Mouse (Mus musculus) natural killer cell, adult 2 months (primary cell): ENCODE results near the gene Ppm1m.
"Not testable (repeated sequence)": the region's sequence is repeated elsewhere in the genome, so short reads cannot be mapped to it uniquely, and the experiment has no call there.

Experiments used
- DNase-seq, 2 experiments: peaks; one replicate each; pipeline ENCODE4 v3.0.0; 2022; ENCODE audit warnings: low spot score in 2 of 2

Ppm1m gene

GRCm38 (mm10) chr9:106193930-106194807 lies 5.4 kb downstream of the Ppm1m start:
- DNase-seq, result no peak

DNA sequence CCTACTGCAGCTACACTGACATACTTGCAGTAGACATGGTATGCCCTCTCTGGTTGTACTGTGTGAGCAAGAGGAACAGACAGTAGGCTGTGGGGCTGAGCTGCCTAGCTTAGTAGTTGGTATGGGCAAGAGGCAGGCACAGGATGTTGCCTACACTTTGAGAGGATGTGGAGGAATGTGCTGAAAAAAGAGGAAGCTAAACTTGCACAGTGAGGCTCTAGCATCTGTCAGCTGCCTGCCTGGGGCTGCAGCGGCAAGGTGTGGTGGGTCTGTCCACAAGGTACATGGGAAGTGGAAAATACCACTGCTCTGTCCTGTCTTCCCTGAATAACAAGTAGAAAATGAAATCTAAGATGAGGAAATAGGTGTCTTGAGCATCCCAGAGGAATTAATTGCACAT lies 6.5 kb downstream of the Ppm1m start:
- peak in 1 of 2 experiments; percentile 41 for DNase-seq

GRCm38 (mm10) chr9:106192024-106192423 lies 7.5 kb downstream of the Ppm1m start:
- no peak for DNase-seq

GRCm38 (mm10) chr9:106191355-106191754 lies 8.2 kb downstream of the Ppm1m start:
- no peak for DNase-seq

- DNase-seq, result no peak
These were observed 15.6 kb downstream of the Ppm1m start for GRCm38 (mm10) chr9:106183996-106184395.

DNA sequence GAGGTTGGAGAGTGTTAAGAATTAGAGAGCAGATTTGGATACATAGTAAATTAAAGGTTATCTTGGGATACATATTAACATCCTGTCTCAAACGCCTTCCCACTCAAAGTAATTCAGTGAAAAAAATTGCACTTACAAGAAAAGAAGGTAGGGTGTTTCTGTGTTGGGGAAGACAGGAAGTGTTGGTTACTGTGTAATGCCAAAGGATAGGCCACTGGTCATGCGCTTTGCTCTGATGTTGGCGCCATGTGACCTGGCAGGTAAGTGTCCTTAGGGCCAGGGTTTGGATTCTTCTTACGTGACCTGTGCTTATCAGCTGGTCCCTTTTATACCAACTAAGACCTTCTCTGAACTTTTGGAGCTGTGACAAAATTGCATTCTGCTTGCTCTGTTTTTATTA lies 17.4 kb downstream of the Ppm1m start:
- no peak for DNase-seq

GRCm38 (mm10) chr9:106179964-106180363 lies 19.6 kb downstream of the Ppm1m start:
- DNase-seq, result no peak

DNA sequence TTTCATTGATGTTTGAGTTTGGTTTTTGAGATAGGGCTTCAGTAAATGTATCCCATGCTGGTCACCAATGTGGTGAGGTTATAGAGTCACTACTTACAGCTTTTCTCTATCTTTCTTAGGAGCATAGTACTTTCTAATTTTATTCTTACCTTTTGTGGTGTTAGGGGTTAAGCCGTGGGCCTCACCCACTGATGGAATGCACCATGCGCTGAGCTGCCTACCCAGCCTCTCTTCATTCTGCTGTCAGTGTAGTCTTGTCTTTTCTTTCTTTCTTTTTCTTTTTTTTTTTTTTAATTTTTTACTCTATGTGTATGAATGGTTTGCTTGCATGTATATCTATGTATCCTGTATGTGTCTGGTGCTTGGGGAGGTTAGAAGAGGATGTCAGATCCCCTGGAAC lies 20.1 kb downstream of the Ppm1m start:
- DNase-seq, result no peak

- DNase-seq, result no peak
These were observed 21.7 kb downstream of the Ppm1m start for GRCm38 (mm10) chr9:106177799-106178198.

DNA sequence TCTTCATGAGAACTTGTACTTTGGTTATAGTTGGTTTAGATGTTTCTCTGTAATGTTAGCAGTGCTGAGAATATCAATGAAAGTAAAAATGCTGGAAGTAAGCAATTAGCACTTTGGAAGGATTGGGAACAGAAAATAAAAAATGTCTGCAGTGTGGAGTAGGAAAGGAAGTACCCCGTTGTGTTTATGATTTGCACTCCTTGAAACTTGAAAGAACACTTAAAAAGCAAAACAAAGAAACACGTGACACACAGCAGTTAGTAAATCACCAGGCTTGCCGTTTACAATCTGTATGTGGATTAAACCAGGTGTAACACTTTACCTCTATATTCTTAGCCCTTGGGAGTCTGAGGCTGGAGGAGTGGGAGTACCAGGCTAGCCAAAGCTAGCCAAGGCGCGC lies 22.8 kb downstream of the Ppm1m start:
- no peak for DNase-seq

DNA sequence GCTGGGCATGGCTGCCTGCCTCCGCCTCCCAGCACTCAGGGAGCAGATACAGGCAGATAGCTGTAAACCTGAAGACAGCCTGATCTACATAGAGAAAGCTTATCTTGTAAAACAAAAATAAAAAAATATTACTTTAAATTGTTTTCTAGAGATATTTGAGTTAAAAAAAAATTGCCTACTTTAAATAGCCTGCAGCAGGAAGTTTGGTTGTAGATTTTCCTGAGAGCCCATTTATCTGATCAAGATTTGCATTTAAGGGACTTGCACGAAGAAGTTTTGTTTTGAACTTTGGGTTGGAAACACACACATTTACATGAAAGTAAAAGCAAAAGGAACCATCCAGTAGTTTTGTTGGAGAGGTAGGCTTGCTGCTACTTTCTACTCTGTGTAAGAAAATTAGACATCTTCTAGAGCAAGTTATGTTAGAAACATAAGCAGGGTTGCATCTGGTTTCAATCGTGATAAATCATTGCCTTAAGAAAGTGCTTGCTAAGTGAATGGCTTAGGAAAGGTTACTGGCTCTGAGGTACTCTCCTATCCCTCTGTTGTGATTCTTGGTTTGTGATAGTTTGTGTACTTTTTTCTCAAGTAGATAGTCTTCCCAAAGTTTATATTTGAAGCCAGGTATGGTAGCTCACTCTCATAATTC lies 23.9 kb downstream of the Ppm1m start:
- no peak for DNase-seq

- no peak for DNase-seq
These were observed 26.2 kb downstream of the Ppm1m start for GRCm38 (mm10) chr9:106173363-106173762.

- no peak for DNase-seq
These were observed 27.0 kb downstream of the Ppm1m start for GRCm38 (mm10) chr9:106172527-106172926.

- DNase-seq, result no peak
These were observed 28.0 kb downstream of the Ppm1m start for GRCm38 (mm10) chr9:106171346-106172158.

GRCm38 (mm10) chr9:106170556-106171345 lies 28.8 kb downstream of the Ppm1m start, which contains the start of gene Wdr82:
Gene Wdr82, plus strand, starts transcription at chr9:106170928.
- peak; percentile 89 for DNase-seq

GRCm38 (mm10) chr9:106169917-106170316 lies 29.6 kb downstream of the Ppm1m start:
- DNase-seq, result no peak

- not testable (repeated sequence) for DNase-seq
These were observed 30.5 kb downstream of the Ppm1m start for GRCm38 (mm10) chr9:106169006-106169405.

GRCm38 (mm10) chr9:106167703-106168102 lies 31.8 kb downstream of the Ppm1m start:
- no peak for DNase-seq

DNA sequence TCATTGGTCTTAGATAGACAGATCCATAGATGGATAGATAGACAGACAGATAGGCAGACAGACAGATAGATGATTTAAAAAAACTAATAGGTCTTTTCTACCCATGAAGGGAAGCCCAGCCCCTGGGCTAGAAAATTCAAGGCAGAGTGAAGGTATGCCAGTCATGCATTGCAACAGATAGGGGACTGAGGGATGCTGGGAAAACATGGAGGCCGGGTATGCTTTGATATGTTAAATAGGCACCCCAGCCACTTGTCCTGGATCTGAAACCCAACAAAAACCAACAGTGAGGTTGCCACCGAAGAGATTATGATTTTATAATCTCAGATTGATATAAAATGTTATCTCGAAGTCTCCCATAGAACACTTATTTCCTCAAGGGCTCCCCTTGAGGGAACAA lies 32.3 kb downstream of the Ppm1m start:
- no peak for DNase-seq

GRCm38 (mm10) chr9:106166709-106167108 lies 32.8 kb downstream of the Ppm1m start:
- no peak for DNase-seq

DNA sequence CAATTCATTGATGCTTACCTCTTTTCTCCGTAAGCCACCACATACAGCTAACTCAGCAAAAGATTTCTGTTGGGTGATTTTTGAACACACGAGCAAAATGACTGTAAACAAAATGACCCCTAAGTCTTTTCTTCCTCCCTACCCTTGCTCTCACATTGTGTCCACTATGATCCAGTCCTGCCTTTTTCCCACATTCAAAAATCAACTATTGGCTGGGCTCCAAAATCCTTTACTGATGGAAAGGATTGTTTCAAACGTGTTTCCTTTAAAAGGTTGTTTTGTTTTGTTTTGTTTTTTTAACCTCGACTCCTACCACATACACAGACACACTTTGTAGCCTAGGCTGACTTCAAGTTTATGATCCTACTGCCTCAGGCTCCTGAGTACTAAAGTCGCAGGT lies 39.1 kb downstream of the Ppm1m start:
- DNase-seq, result no peak
